Mouse (Mus musculus): Measurements from ENCODE around the gene Sptbn1.

Sptbn1 gene

DNA sequence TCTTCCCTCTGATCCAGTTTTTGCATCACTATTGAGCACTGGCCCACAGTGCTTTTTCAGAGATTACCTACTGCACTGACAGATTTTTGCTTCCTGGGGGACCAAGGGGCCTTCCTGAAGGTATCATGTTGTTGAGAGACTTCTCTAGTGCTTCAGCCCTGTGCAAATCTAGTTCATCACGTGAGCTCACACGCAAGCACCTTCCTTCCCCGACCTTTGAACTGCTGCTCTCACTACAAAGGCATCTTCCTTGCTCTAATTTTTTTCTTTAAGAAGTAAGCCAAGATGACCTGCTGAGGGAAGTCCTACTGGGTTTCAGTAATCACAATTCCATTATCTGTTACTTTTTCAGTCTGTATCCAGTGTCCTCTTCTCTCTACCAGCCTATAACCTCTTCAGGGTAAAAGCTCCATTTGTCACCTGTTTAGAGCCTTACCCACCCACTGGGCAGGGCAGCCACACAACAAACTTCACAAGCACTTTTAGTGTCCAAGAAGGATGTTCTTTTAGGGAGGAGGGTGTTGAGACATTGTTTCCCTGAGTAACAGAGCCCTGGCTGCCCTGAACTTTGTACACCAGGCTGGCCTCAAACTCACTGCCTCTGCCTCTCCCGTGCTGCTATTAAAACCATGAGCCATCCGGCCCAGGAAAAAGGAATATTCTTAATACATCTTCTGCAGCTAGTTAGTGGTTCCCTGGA is 103.3 kb downstream of the Sptbn1 start:
- DNase-seq: no peak

DNA sequence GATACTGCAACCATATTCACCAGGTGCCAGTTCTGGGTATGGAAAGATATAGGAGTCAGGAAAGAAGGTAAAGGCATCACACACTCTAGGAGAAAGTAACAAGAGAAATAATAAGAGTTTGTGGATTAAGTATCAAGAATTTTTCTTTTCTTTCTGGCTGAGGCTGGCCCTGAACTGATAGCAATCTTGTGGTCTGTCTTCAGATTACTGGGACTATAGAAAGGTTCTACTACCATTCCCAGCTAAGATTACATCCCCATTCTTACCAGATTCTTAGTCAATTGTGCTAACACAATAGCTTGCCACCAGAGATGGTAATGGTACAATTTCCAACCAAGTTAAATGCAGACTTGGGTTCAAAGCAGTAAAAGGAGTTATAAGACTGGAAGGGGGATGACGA is 104.1 kb downstream of the Sptbn1 start:
- DNase-seq: no peak

DNA sequence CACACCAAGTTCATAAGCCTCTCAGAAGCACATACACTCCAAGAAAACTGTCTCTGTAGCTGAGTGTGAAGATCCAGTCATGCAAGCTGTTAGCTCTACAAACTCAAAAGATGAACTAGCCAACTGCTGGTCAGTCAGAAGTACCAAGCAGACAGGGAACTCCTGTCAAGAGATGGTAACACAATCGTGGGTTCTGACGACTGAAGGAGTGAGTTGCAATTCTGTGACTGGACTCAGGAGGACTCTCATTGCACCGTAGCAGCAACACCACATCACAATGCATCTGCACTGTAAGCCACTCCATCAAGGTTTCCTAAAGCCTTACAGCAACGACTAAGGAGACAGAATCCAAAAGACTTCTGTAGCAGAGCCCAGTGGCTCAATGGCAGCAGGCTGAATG is 104.9 kb downstream of the Sptbn1 start:
- DNase-seq: no peak

DNA sequence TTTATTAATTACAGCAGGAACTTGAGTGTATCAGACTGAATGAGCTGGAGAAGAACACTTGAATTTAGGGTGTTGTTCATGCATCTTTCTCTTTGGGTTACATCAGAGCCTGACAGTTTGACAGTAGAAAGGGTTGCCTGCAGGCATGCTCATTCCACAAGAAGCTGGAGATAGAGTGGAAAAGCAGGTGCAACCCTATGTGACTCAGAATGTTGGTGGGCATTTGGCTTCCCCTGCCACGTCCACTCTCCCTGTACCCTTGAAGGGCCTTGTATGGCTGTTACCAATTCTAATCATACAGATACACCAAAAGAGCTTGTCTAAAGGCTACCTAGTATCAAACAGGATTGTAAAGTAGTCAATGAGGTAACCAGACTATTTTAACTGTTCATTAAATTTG is 106.2 kb downstream of the Sptbn1 start:
- no peak for DNase-seq

DNA sequence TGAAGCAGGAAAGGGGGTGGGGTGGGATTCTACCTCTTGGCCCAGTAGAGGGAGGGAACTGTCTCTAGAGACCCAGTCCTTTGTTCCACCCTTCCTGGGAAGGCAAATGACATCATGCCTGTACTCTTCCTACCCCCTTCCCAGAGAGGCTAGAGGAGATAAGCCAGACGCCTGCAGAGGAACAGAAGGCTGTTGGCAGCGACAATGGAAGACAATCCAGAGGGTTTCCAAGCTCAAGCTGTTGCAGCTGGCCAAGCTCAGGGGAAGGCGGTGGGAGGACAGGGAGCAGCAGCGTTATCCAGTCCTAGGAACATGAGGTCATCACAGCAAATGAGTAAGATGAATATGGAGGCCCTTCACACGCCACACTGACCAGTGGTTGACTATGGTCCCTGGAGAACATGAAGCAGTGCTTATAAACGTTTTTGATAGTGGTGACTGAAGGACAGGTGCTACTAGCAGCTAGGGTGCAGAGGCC is 106.8 kb downstream of the Sptbn1 start:
- peak; percentile 88 to 93 for DNase-seq

DNA sequence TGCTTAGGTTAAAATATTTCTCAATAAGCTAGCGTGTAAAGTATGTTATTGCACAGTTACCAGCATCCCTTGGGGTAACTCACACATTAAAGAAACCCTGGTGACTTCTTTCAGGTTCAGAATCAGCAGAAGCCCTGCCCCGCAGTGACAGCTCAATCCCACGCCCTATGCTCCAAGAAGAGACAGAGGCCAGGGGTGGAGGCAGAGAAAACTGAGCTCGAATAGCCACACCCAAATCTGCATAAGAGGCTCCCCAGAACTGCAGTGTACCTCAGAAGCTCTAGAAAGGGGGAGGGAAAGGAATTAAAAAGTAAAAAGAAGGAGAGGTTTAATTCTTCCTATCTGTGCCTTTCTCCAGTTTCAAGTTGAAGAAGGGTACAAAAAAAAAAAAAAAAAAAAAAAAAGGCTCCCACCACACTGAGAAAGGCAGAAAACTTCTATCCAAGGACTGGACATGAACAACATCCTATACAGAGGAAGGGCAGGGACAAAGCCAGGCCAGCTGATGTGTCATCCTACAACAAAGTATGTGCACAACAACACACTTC is 107.3 kb downstream of the Sptbn1 start:
- DNase-seq: peak in 1 of 2 experiments; percentile 30

DNA sequence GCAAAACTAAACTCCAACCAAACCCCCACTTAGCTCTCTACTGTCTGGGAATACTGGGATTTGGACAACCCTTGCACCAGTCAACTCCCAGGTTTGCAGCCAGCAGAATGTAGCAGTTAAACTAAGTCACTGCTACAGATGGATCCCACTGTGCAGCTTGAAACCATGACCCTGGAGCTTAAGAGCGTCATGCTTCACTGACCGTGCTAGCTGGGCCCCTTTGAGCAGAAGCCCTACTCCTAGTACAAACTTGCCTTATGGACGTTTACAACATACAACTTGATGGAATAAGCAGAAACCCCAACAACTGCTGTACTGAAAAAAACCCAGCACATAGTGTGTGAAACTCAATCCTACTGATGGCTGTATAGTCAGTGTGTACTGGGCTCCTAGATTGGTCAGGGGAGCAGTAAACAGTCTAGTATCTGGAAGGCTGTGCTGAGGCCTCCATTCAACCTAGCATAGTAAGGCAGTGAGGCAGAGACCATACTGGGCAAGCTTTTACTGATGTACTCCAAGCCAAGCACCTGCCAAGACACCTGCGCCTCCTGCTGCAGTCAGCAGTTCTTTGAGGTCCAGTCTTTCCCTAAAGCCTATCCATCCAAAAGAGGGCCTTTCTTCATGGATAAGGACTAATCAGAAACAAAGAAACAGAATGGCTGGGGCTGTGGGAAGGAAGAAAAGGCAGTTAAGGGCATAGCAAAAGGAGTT is 108.3 kb downstream of the Sptbn1 start:
- DNase-seq: peak; percentile 43 to 64

DNA sequence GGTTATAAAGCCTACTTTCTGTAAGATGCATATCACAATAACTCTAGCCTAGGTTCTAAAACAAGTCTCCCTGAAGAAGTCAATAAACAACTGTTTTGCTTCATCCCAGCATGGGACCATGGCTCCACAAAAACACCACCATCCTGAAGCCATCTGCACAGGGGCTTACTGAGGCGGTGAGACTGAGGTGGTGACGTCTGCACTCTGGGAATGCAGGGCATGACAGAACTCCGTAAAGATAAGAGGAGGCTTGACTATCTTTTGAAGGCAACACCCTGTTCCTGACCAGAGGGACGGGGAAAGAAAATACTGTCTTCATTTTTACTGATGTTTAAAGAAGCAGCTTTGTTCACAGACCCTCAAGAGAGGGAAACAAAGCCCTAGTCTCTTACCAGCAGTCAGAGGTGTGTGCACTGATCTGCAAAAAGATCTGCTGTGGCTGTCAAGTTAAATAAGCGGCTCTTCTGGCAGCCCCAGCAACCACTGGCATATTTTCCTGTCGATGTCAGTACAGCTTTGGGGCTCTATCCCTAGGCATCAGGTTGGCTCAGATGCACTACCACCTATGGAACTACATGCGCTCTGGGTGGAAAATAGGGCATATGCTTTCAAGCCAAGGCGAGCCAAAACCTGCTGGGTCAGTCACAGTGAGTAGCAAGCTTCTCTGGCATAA is 109.8 kb downstream of the Sptbn1 start:
- DNase-seq: peak; percentile 70 to 89

DNA sequence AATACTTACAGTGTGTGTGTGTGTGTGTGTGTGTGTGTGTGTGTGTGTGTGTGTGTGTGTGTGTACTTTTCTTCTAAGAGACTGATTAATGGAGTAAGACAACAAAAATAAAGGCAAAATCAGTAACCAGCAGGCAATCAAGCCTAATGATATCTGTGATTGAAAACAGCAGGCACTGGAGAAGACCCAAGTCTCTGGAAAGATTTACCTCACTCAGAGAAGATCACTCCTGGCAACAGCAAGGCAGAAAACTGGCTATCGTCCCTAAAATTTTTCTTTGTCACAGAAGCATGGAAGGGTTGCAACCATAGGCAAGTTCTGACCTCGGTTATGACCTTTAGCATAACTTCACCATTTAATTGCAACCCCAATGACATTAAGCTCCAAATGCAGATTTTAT is 112.1 kb downstream of the Sptbn1 start:
- DNase-seq: peak; percentile 85 to 86

DNA sequence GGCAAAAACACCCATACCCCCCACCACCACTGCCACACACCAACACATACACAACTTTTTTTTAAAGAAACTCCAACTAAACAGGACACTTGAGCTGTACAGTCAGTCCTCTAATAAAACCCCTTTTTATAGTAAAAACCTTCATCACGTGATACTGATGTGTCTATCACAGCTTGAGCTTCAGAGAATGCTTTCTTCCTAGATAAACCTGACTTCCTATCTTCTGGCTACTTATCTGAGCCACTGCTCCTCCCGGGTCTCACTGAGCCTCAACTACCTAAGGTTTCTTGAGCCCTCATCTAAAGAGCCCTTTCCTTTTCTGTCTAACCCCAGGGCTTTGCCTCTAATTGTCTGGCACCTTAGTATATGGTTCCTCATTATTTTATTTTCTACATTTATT is 113.0 kb downstream of the Sptbn1 start:
- no peak for DNase-seq

DNA sequence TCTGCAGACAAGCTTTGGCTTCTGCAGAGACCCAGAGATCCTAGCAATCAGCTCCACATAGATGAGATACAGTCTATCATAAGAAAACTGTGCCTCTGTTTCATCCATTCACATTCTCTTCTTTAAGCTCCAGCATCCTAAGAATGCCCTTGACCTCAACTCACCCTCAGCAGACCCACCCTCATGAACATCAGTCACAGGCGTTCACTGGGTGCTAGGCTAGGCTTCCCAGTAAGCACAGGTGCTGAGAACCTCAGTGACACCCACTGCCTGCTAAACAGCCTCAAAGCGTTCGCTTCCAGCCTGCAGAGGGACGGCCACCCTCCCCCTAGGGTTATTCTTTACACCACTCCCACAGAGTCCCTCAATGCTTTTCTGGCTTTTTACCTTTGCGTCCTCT is 119.1 kb downstream of the Sptbn1 start:
- no peak for DNase-seq

DNA sequence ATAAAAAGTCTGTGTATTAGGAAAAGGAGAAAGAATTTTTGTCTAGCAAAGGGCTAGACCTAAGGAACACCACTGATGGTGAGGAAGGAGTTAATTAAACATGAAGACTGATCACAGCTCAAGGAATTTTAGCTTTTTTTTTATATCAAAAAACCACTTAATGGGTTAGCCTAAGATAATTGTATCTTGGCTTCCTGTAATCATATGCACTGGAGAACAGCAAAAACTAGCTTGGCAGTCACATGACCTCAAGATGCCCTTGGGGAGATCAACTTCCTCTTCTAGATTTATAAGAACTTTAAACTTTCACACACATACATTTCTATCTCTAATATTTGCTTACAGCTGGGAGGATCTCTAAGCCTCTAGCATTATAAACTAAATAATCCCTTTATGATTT is 119.6 kb downstream of the Sptbn1 start:
- DNase-seq: no peak

DNA sequence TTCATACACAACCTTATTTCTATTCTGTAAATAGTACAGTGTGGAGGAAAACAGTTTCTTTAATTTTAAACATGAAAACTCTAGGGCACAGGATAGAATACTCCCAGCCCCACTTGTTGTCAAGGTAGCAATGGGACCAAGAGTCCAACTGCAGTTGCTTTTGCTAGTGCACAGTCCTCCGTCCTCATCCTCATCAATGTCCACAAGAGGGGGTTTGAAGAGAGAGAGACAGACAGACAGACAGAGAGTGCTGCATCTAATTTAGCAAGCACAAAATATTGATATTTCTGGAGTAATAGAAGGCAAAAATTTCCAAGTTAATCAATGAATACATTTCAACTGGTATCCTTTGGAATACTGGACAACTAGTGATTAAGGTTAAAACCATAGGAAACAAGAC is 120.1 kb downstream of the Sptbn1 start:
- DNase-seq: no peak

DNA sequence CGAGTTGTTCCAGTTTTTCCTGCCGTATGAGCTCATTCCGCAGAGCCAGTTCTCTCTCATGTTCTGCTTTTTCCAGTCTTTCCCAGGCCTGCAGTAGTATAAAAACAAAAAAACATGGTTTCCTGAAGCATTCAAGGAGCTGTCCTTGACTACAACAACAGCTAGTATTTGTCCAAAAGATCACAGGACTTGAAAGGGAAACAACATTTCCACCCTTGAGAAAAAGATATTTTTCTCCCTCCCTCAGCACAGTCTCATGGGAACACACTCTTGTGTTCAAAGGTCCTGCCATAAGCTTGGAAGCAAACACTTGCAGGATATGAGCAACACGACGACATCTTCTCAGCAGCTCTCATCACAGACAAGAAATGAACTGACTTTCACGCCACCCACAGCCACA is 124.9 kb downstream of the Sptbn1 start:
- no peak for DNase-seq

DNA sequence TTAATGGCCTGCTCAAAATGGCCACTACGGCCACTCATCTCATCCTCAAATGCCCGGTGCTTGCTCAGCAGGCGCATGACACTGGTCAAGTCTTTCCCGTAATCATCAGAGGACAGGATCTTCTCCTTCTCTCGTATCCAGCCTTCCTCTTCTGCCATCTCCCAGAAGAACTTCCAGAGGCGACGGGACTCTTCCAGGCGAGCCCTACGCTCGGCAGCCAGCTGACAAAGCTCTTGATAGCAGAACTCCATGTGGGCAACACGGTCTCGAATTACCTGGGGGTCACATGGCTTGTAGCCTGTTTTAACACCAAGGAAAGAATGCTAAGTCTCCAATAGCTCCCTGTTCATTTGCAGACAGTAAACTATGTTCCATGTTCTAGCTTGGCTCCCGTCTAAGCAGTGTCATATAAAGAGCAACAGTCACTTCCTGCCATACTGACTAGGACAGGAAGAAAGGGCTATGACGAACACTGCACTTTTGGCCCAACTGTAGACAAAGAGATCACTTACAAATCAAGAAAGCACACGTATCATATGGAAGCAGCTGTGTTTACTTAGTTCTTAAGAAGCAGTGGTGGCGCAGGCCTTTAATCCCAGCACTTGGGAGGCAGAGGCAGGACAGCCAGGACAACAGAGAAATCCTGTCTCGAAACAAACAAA is 128.7 kb downstream of the Sptbn1 start:
- no peak for DNase-seq

DNA sequence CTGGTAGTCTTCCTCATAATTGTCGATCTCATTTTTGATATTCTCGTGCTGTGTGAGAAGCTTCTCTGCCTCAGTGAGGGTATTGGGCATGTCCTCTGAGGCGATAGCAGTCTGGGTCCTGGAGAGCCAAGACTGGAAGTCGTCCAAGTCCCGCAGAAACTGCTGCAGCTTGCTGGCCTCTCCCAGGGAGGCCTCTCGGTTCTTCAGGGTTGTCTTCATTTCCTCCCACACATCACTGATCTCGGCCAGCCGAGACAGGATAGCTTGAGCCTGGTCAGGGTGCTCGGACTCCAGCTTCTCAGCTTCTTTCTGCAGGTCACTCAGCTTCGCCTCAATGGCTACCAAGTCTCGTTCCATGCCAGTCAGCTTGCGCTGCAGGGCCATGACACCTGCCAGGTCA is 130.9 kb downstream of the Sptbn1 start:
- no peak for DNase-seq

DNA sequence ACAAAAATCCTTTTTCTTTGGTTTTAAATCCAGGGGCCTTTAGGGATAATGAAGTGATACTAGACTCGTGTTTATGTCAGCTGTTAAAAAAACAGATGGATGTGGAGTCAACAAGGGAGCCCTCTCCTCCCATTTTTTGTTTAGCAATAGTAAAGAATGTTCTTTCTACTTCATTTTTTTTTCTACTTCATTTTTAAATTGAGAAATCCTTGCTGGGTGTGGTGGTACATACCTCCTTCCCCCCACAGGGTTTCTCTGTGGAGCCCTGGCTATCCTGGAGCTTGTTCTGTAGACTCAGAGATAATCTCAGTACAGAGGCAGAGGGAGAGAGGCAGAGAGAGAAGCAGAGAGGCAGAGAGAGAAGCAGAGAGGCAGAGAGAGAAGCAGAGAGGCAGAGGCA is 133.9 kb downstream of the Sptbn1 start:
- DNase-seq: no peak

DNA sequence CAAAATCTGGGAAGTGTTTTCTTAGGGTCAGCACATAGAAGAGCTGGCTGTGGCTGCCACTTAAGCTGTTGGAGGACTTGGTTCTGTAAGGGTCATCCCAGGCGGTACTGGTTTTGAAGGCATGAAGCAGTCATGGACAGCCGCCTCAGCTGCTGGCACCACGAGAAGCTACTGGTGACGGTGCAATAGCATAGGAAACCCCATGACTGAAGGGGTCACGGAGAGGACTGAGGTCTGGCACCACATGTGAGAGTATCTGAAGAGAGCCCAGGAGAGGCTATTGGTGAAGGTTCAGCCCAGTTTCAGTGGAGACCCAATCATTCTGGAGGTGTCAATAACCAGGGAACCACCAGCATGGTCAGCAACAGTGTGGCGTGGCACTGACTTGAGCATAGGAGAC is 135.4 kb downstream of the Sptbn1 start:
- DNase-seq: no peak

DNA sequence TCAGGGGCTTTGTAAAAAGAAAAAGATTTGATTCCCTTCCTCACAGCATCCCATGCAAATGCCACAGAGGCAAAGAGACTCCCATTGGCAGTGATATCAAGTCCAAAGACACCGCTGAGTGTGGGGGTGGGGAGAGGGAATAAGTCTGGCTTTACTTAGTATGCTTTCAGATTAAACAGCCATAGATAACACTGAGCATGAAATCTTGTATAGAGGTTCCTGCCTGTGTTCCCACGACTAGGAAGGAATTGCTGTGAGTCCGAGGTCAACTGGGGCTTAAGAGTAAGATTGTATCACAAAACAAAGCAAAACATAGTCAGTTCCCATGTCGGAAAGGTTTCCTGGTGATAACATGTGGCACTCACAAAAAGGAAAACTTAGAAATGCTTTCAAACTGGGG is 136.3 kb downstream of the Sptbn1 start:
- DNase-seq: no peak

DNA sequence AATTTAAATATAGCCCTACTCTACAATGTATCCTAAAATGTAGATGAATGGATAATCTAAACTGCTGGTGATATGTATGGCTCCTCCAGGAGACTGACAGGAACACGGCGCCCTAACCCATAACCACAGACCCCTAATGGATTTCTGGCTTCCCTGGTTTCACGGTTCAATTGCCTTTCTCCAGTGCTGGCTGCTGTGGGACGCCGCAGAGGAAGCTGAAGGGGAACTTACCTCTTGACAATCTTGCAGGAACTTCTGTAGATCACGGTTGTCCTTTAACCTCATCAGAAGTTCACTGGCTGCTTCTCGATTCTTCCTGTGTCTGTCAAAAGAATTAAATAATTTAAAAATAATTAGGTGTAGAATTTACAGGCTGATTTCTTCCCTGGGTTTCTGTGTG is 138.6 kb downstream of the Sptbn1 start:
- no peak for DNase-seq

DNA sequence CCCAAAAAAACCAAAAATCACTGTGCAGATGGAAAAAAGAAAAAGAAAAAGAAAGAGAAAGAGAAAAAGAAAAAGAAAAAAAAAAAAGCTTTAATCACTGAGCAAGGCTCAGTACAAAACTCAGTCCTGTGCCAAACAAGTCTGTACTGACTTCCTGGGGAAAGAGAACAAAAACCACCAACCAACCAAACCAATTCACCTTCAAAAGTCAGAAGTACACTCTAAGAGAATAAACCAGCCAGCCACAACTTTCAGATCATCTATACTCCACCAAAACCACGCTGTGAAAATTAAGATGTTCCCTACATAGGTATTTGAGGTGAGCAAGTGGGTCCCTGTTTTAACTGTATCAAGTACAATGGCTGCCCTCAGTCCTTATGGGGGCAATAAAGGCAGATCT is 141.1 kb downstream of the Sptbn1 start:
- no peak for DNase-seq

DNA sequence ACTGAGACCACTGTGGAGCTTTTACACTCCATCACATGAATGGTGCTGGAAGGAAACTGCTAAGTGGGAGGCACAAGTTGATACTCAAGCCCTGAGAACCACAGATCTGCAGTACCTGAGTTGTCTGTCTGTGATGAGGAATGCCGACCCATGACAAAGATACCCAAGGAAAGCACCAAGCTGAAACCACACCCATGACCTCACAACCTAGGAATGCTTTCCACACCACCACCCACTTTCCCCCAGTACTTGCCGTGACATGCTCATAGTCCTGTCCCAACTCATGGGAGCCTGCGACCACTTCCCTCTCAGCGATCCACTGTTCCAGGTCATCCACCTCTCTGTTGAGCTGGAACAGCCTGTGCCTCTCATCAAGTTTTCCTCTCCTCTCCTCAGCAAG is 149.9 kb downstream of the Sptbn1 start:
- no peak for DNase-seq

DNA sequence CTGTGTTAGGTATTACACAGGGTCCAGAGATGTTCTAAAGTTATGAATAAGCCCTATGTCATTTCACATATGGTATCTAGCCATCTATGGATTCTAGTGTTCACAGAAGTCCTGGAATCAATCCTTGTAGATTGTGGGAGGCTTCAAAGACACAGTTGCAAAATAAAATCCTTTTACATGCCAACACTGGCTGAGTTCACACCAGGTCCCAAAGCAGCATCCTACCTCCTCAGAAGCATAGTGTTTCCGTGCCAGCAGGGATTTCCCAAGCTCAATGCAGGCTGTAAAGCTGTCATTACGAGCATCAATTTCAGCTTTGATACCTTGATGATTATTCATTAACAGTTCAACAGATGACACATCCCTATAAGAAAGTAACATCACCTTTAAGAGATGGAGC is 154.3 kb downstream of the Sptbn1 start:
- DNase-seq: no peak
